Mouse (Mus musculus) retina, postnatal 1 day (tissue): ENCODE measurements around the gene Adarb2.
A peak's percentile ranks its signal among the peaks of the same experiment; 100 is the strongest.

Experiments used
- DNase-seq: peaks from one replicate; pipeline ENCODE4 v3.0.0-alpha.2; 2012

Gene Adarb2

GRCm38 (mm10) chr13:8369868-8370387 lies 167.3 kb downstream of the Adarb2 start:
- DNase-seq, result no peak

- no peak for DNase-seq
Measured at GRCm38 (mm10) chr13:8388541-8388940, 185.9 kb downstream of the Adarb2 start.

GRCm38 (mm10) chr13:8400265-8401041 lies 197.8 kb downstream of the Adarb2 start:
- no peak for DNase-seq

GRCm38 (mm10) chr13:8402324-8402873 lies 199.7 kb downstream of the Adarb2 start:
- DNase-seq, result no peak

- no peak for DNase-seq
Measured at GRCm38 (mm10) chr13:8406020-8406419, 203.4 kb downstream of the Adarb2 start.

GRCm38 (mm10) chr13:8410353-8411318 lies 208.0 kb downstream of the Adarb2 start:
- no peak for DNase-seq

- DNase-seq, result no peak
Measured at GRCm38 (mm10) chr13:8424019-8424719, 221.5 kb downstream of the Adarb2 start.

GRCm38 (mm10) chr13:8439188-8439835 lies 236.6 kb downstream of the Adarb2 start:
- DNase-seq, result no peak

- DNase-seq, result no peak
Measured at GRCm38 (mm10) chr13:8445415-8445814, 242.7 kb downstream of the Adarb2 start.

- DNase-seq, result peak; percentile 33
Measured at GRCm38 (mm10) chr13:8448192-8448879, 245.7 kb downstream of the Adarb2 start.

- no peak for DNase-seq
Measured at GRCm38 (mm10) chr13:8451581-8451980, 248.9 kb downstream of the Adarb2 start.

GRCm38 (mm10) chr13:8456886-8457285 lies 254.2 kb downstream of the Adarb2 start:
- DNase-seq, result no peak

- DNase-seq, result no peak
Measured at GRCm38 (mm10) chr13:8457831-8458230, 255.2 kb downstream of the Adarb2 start.

GRCm38 (mm10) chr13:8467591-8468366 lies 265.1 kb downstream of the Adarb2 start:
- DNase-seq, result no peak

- no peak for DNase-seq
Measured at GRCm38 (mm10) chr13:8476237-8476636, 273.6 kb downstream of the Adarb2 start.

GRCm38 (mm10) chr13:8478731-8479130 lies 276.1 kb downstream of the Adarb2 start:
- no peak for DNase-seq

GRCm38 (mm10) chr13:8479970-8480369 lies 277.3 kb downstream of the Adarb2 start:
- DNase-seq, result no peak

GRCm38 (mm10) chr13:8481347-8481746 lies 278.7 kb downstream of the Adarb2 start:
- no peak for DNase-seq

- no peak for DNase-seq
Measured at GRCm38 (mm10) chr13:8484592-8485272, 282.1 kb downstream of the Adarb2 start.
